Mouse (Mus musculus) CH12.LX (cell line): ENCODE data around the gene Cebpb.

ENCODE experiments used
- BHLHE40 ChIP-seq: IDR thresholded peaks from 2 replicates; pipeline ENCODE4 v1.6.1; 2011; ENCODE audit warnings: mild to moderate bottlenecking, low read depth, low read length, improper control_type of control experiment
- EP300 ChIP-seq: IDR thresholded peaks from 2 replicates; pipeline ENCODE4 v1.6.1; 2011; ENCODE audit warnings: low read length, improper control_type of control experiment
- GABPA ChIP-seq: IDR thresholded peaks from 2 replicates; pipeline ENCODE4 v1.6.1; 2012; ENCODE audit warnings: low read depth, low read length, improper control_type of control experiment, inconsistent platforms; ENCODE audit not compliant: insufficient replicate concordance
- POLR2A ChIP-seq: IDR thresholded peaks from 2 replicates; pipeline ENCODE4 v1.6.1; 2011; ENCODE audit warnings: low read depth, mild to moderate bottlenecking, improper control_type of control experiment, low read length
- ZNF384 ChIP-seq: IDR thresholded peaks from 2 replicates; pipeline ENCODE4 v1.6.1; 2012; ENCODE audit warnings: low read depth, low read length, improper control_type of control experiment, inconsistent platforms

DNA sequence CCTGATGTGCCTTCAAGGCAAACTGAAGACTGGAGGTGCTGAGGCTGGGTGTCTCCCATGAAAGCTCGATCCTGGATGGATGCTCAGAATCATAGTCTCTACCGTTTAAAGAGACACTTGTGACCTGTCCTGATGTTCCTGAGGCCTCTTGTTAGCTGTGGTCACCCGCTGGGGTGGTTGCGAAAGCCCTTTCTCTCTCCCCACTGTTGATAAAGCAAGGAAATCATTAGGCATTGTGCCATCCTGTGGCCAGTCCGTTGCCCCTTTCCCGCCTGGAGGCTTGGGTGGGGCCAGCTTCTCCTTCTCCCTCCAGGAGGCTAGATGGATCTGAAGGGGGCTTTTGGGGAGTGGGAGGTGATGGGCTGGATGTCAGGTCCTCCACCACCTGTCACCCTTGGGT, 21.9 kb downstream of the Cebpb start:
- TF ChIP-seq POLR2A (no peak), BHLHE40 (no peak), ZNF384 (no peak), GABPA (no peak), EP300 (no peak)
